Mouse (Mus musculus) hindbrain, embryonic 12.5 days (tissue): ENCODE results near the gene 1700037H04Rik. TPM values are rescaled to one million over a fixed set of nuclear protein-coding genes. Genes with fewer than 3 reads are reported as not detected.
A peak's percentile ranks its signal among the peaks of the same experiment; 100 is the strongest.

Experiments
- ATAC-seq: fragments of 200-750 bp; cut with Nextera tagmentation; 2 replicates; pipeline ENCODE4 v1.8.0; 2017; ENCODE audit warnings: moderate TSS enrichment; ENCODE audit not compliant: low FRiP score
- H3K27ac ChIP-seq: fragments of 300-500 bp; sonication (generic); 2 replicates; pipeline ENCODE4 v1.5.1; 2016; ENCODE audit warnings: mild to moderate bottlenecking
- H3K27me3 ChIP-seq: fragments of 300-500 bp; sonication (generic); 2 replicates; pipeline ENCODE4 v1.6.1; 2016; ENCODE audit warnings: mild to moderate bottlenecking
- H3K36me3 ChIP-seq: fragments of 300-500 bp; sonication (generic); 2 replicates; pipeline ENCODE4 v1.6.1; 2016; ENCODE audit warnings: mild to moderate bottlenecking
- H3K4me1 ChIP-seq: fragments of 300-500 bp; sonication (generic); 2 replicates; pipeline ENCODE4 v1.6.1; 2016
- H3K4me2 ChIP-seq: fragments of 300-500 bp; sonication (generic); replicated peaks from 2 replicates; pipeline ENCODE4 v1.6.1; 2016; ENCODE audit warnings: mild to moderate bottlenecking
- H3K4me3 ChIP-seq: fragments of 300-500 bp; sonication (generic); 2 replicates; pipeline ENCODE4 v1.5.1; 2016; ENCODE audit warnings: mild to moderate bottlenecking
- H3K9ac ChIP-seq: fragments of 300-500 bp; sonication (generic); 2 replicates; pipeline ENCODE4 v1.6.1; 2016; ENCODE audit warnings: mild to moderate bottlenecking, moderate library complexity
- H3K9me3 ChIP-seq: fragments of 300-500 bp; sonication (generic); replicated peaks from 2 replicates; pipeline ENCODE4 v1.6.1; 2016; ENCODE audit warnings: mild to moderate bottlenecking
- WGBS: fragments of 180-500 bp; shearing (Covaris S2); methylation state at CpG from one replicate; pipeline ENCODE4 v1.1.7; 2016; 5-methylcytosine and 5-hydroxymethylcytosine counted together
- polyA plus RNA-seq: library from polyadenylated mRNA; unstranded; fragments of >200 nt; fragmentation: Nextera tagmentation; extraction: Ambion mirVana; gene quantifications from 2 replicates; pipeline ENCODE4 v1.2.1, GENCODE M21; 2016

The 1700037H04Rik gene
- polyA plus RNA-seq, 1 experiment from 2014 or later = 89.7 TPM

DNA sequence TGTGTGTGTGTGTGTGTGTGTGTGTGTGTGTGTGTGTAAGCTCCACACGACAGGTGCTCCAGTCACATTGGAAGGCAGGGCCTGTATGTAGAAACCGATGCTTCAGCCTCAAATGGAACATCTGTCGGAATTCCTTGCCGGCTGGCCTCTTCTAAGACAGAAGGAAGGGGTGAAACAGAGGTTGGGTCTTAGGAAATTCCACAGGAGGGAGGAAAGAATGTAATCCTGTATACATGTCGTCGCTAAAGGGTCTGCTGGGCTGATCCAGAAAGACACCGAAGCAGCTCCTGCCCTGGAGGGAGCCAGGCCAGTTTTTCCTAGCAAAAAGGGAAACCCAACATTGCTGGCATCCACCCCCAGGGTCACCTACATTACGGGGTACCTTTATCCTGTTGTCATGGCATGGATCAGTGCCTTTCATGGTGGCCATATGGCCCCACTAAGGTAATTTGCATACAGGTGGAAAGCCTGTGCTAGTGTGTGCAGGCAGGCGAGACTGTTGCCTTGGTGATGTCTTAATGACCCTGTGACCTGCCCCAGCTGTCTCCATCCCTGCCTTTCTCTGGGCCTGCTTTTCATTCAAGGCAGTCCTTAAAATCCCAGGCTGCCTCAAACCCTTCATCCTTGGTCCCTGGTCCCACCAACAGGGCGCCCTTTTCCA is 30.6 kb upstream of the 1700037H04Rik start:
- peaks cover 46% of the 10 kb centered on the region for H3K4me1 ChIP-seq
- no peaks in the 10 kb centered on the region for H3K9me3 ChIP-seq
- WGBS = 16% methylated on average over 10 of the region's 10 CpGs
- peak overlapping the region; percentile 87 for H3K27ac ChIP-seq
- peak; percentile 71 for ATAC-seq
- peaks cover 3% of the 10 kb centered on the region; the same call in 1 of the 2 replicates for H3K27me3 ChIP-seq
- H3K36me3 ChIP-seq = peaks cover 35% of the 10 kb centered on the region
- H3K4me2 ChIP-seq = peak overlapping the region; percentile 29; the same call in 1 of the 2 replicates
- H3K4me3 ChIP-seq = 0 out of 2 replicates have a peak overlapping the region, but pooled peaks have one; percentile 3
- H3K9ac ChIP-seq = no peak overlapping the region

DNA sequence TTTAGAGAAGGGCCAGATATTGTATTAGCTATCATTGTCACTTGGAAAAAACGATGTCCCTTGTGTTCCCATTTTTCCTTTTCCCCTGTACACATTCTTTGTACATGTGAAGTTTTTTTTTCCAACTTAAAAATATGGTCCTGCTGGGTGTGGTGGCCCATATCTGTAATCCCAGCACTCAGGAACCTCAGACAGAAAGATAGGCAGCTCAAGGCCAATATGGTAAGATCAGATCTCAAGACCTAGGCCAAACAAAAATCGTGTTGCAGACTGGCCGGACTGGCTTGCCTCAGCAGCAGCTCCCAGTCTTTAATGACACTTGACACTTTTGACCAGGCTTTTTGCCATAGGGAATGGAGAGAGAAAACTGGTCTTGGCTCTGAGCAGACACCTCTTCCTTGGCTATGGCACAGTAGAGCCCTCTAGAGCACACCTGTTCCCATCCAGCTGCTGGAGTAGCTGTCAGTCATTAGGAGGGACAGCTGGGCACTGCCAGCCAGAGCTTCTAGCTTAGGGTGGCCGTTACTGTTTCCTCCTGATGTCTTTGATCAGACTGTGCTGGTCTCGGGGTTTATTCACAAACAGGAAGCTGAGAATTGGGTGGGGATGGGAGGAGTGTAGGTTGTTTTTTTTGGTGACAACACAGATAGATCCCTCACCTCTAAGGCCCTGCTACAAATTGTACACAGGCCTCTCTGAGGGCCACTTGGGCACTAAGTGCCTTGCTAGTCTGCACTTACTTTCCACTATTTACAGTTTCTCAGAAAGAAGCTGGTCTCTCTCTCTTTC is 29.8 kb upstream of the 1700037H04Rik start:
- H3K27ac ChIP-seq = peak overlapping the region; percentile 87
- H3K4me1 ChIP-seq = peaks cover 46% of the 10 kb centered on the region
- peak overlapping the region; percentile 29 for H3K4me2 ChIP-seq
- no peak overlapping the region for H3K4me3 ChIP-seq
- ATAC-seq = no peak
- no peaks in the 10 kb centered on the region for H3K9me3 ChIP-seq
- H3K27me3 ChIP-seq = peaks cover 3% of the 10 kb centered on the region; the same call in 1 of the 2 replicates
- WGBS = 44% methylated on average over 5 of the region's 5 CpGs
- peaks cover 27% of the 10 kb centered on the region for H3K36me3 ChIP-seq
- H3K9ac ChIP-seq = peak overlapping the region; percentile 23; the same call in 1 of the 2 replicates

DNA sequence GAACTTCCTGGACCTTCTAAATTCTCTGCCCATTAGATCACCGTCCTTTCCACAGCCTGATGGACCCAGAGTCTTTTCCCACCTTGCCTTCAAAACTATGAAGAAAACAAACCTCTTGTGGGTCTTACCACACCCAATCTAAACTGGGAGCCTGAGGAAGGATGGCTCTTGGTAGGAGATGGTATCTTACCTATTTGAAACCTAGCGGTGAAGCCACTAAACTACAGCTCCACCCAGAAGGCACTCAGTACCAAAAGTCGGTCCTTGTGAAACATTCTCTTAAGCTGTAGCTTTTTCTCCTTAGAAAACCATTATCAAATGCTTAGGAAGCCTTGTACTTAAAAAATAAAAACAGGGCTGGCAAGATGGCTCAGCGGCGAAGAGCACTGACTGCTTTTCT is 28.4 kb upstream of the 1700037H04Rik start:
- WGBS = 94% methylated on average over 5 of the region's 5 CpGs
- no peaks in the 10 kb centered on the region for H3K9me3 ChIP-seq
- H3K4me3 ChIP-seq = peak overlapping the region; percentile 67; the same call in 1 of the 2 replicates
- ATAC-seq = no peak
- H3K27me3 ChIP-seq = peaks cover 3% of the 10 kb centered on the region; the same call in 1 of the 2 replicates
- H3K9ac ChIP-seq = peak overlapping the region; percentile 83; the same call in 1 of the 2 replicates
- peaks cover 46% of the 10 kb centered on the region for H3K4me1 ChIP-seq
- peaks cover 13% of the 10 kb centered on the region for H3K36me3 ChIP-seq
- H3K4me2 ChIP-seq = peak overlapping the region; percentile 70
- H3K27ac ChIP-seq = no peak overlapping the region

DNA sequence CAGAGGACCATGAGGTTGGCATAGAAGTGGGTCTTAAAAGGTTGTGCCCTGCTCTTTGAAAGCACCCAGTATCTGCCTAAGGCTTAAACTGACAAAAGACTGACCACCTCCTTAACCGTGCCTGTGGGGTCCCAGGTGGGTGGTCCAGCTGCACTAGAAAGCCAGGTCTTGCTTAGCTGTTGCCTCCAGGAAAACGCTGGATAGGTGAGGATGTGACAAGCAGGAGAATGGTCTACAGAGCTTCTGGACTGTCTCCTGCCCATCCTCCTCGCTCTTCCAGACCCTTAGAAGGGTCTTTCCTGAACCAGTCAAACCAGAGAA is 27.7 kb upstream of the 1700037H04Rik start:
- peak overlapping the region; percentile 83 for H3K9ac ChIP-seq
- peaks cover 46% of the 10 kb centered on the region for H3K4me1 ChIP-seq
- peak overlapping the region; percentile 70 for H3K4me2 ChIP-seq
- ATAC-seq = no peak
- H3K4me3 ChIP-seq = peak overlapping the region; percentile 67
- peaks cover 3% of the 10 kb centered on the region; the same call in 1 of the 2 replicates for H3K27me3 ChIP-seq
- H3K9me3 ChIP-seq = no peaks in the 10 kb centered on the region
- 25% methylated on average over 3 of the region's 3 CpGs for WGBS
- peak overlapping the region; percentile 76 for H3K27ac ChIP-seq
- peaks cover 6% of the 10 kb centered on the region; the same call in 1 of the 2 replicates for H3K36me3 ChIP-seq

DNA sequence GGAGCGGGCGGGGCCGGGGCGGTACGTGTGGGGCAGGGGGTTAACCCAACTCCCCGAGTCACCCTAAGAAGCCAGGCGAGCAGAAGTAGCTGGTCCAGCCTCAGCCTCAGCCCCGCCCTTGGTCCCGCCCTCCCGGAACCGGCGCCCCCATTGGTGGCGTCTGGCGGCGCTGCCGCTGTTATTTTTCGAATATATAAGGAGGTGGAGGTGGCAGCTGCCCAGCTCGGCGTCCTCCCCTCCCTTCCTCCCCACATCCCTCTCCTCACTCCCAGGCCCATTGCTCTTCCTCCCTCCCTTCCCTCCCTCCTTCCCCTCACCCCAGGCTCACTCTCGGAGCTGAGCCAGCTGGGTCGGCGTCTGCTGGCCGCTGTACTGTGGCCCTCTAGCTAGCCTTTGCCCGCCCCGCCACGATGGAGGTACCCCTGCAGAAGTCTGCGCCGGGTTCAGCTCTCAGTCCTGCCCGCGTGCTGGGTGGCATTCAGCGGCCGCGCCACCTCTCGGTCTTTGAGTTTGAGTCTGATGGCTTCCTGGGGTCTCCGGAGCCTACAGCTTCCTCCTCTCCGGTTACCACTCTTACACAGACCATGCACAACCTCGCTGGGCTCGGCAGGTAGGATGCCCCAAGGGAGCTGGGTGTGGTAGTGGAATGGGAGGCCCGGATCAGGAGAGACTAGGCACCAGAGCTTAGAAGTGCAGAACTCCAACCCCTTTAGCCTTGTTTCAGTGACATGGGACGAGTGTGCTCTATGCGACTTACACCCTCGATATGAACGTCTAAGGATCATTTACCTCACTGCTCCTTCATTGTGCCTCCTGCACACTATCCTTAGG is 27.1 kb upstream of the 1700037H04Rik start, which contains the start of the genes Cdc25b and Spef1:
TSS of gene Cdc25b (plus strand) at position 179 of the 831 bp plus-strand sequence.
TSS of gene Spef1 (minus strand) at position 512 of the 831 bp plus-strand sequence.
- peak within 1 kb of the TSS; percentile 76 for H3K27ac ChIP-seq
- peak within 1 kb of the TSS; percentile 67 for H3K4me3 ChIP-seq
- H3K4me2 ChIP-seq = peak within 1 kb of the TSS; percentile 70
- WGBS = under 1% methylated on average over 42 of the region's 43 CpGs
- H3K4me1 ChIP-seq = peaks cover 46% of the 10 kb centered on the region
- no peaks in the 10 kb centered on the region for H3K9me3 ChIP-seq
- peaks cover 3% of the 10 kb centered on the region; the same call in 1 of the 2 replicates for H3K36me3 ChIP-seq
- peak; percentile 84 for ATAC-seq
- H3K9ac ChIP-seq = peak within 1 kb of the TSS; percentile 83
- H3K27me3 ChIP-seq = peaks cover 3% of the 10 kb centered on the region; the same call in 1 of the 2 replicates

DNA sequence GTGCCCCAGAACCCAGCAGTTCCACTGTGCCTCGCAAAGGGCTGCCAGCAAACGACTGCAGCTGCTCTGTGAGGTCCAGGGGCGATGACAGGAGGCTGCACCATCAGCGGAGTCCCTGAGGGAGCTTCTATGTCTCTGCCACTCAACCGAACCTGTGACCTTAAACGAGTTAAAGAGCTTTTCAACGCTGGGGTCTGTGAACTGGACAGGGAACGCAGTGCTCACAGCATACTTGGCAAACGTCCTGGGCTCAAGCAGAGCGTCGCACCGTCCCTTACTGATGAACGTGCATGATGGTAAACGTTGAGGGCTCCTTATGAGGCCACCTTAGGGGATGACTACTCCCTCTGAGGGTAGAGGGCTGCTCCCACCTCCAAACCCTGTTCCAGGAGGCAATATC is 26.5 kb upstream of the 1700037H04Rik start:
- peak overlapping the region; percentile 76 for H3K27ac ChIP-seq
- ATAC-seq = no peak; the same call in 1 of the 2 replicates
- peak overlapping the region; percentile 83 for H3K9ac ChIP-seq

DNA sequence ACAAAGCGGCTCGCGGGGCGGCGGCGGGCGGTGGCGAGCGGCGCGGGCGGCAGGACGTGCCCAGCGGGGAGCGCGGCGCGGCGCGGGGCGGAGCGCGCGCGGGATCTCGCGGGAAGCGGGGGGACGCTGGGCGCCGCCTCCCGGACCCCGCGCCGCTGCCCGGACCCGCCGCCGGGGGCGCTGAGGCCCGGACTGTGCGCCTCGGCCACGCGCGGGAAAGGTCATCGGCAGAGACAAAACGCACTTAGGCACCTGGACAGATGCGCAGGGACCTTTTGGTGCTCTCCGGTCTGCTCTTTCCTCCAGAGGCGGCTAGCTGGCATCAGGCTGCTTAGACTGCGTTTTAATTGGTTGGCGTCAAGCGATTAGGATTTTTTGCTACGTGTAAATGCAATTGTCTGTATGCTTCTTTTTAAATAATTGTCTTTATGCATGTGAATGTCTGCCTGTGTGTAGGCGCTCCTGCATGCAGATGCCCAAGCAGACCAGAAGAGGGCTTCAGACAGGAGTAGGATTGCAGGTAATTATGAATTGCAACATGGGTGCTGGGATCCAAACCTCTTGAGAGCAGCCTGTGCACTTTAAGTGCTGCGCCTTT is 20.2 kb upstream of the 1700037H04Rik start, which contains the start of gene Cenpb:
TSS of gene Cenpb (minus strand) at position 78 of the 598 bp plus-strand sequence.
- H3K4me3 ChIP-seq = peak within 1 kb of the TSS; percentile 80
- H3K36me3 ChIP-seq = peaks cover 10% of the 10 kb centered on the region
- H3K27me3 ChIP-seq = no peaks in the 10 kb centered on the region
- peak within 1 kb of the TSS; percentile 88 for H3K9ac ChIP-seq
- no peaks in the 10 kb centered on the region for H3K9me3 ChIP-seq
- ATAC-seq = peak; percentile 76
- peak within 1 kb of the TSS; percentile 93 for H3K27ac ChIP-seq
- WGBS = 2% methylated on average over 50 of the region's 57 CpGs
- peak within 1 kb of the TSS; percentile 97 for H3K4me2 ChIP-seq
- H3K4me1 ChIP-seq = peaks cover 39% of the 10 kb centered on the region

More for the DNA sequence above, 26.5 kb upstream of the 1700037H04Rik start:
- H3K27me3 ChIP-seq = peaks cover 3% of the 10 kb centered on the region; the same call in 1 of the 2 replicates
- peaks cover 41% of the 10 kb centered on the region for H3K4me1 ChIP-seq
- peak overlapping the region; percentile 70 for H3K4me2 ChIP-seq
- no peaks in the 10 kb centered on the region for H3K9me3 ChIP-seq
- no peaks in the 10 kb centered on the region for H3K36me3 ChIP-seq
- under 1% methylated on average over 14 of the region's 14 CpGs for WGBS
- H3K4me3 ChIP-seq = peak overlapping the region; percentile 67

DNA sequence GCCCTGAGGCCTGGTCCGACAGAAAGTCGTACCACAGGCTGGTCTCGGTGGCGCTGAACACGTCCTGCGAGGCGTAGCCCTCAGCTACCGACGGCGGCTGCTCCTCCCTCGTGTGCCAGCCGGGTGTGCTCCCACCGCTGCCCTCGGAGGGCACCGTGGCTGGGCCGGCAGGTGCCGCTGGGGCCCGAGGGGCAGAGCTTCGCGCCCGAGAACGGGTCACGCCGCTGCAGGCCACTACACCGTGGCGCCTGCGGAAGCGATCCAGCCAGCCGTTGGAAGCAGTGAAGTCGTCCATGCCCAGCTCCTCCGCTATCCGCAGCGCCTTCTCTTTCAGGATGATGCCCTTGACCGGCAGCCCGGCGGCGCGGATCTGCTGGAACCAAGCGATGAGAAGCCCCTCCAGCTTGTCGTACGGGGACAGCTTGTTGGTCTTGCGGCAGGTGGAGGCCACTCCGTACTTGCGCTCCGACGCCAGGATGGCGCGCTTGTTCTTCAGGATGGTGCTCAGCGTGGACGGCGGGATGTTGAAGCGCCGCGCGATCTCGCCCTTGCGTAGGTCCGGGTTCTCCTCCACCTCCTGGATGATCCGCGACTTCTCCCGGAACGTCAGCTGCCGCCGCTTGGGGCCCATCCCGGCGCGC is 19.5 kb upstream of the 1700037H04Rik start:
- Histone ChIP-seq H3K4me2 (peak overlapping the region; percentile 97), H3K27me3 (no peaks in the 10 kb centered on the region), H3K27ac (peak overlapping the region; percentile 93), H3K9ac (peak overlapping the region; percentile 88), H3K36me3 (peaks cover 10% of the 10 kb centered on the region), H3K9me3 (no peaks in the 10 kb centered on the region), H3K4me1 (peaks cover 46% of the 10 kb centered on the region), H3K4me3 (peak overlapping the region; percentile 80)
- under 1% methylated on average over 66 of the region's 67 CpGs for WGBS
- ATAC-seq = peak; percentile 67

DNA sequence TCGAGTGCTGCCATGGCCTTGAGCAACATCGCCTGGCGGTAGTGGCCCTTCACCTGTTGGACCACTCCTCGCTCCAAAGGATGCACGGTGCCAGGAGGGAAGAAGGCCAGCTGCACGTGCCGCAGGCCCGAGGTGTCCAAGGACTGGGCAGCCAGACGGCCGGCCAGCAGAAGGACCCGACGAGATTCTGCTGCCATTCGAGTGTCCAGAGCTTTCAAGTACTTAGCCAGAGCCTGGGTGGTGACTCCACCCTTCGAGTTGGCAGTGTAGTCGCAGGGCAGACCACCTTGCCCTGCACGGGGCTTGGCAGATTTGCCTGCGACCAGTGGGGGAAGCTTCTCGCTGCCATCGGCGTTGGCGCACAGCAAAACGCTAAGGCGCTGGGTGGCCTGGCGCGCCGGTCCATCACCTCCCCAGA is 19.0 kb upstream of the 1700037H04Rik start:
- peaks cover 51% of the 10 kb centered on the region for H3K4me1 ChIP-seq
- peak overlapping the region; percentile 93 for H3K27ac ChIP-seq
- 0 out of 2 replicates have a peak, but pooled peaks cover 1% of the 10 kb centered on the region for H3K27me3 ChIP-seq
- peak; percentile 1; the same call in 1 of the 2 replicates for ATAC-seq
- peak overlapping the region; percentile 80 for H3K4me3 ChIP-seq
- H3K36me3 ChIP-seq = peaks cover 10% of the 10 kb centered on the region
- no peaks in the 10 kb centered on the region for H3K9me3 ChIP-seq
- 24% methylated on average over 25 of the region's 26 CpGs for WGBS
- H3K9ac ChIP-seq = peak overlapping the region; percentile 88
- peak overlapping the region; percentile 97 for H3K4me2 ChIP-seq

DNA sequence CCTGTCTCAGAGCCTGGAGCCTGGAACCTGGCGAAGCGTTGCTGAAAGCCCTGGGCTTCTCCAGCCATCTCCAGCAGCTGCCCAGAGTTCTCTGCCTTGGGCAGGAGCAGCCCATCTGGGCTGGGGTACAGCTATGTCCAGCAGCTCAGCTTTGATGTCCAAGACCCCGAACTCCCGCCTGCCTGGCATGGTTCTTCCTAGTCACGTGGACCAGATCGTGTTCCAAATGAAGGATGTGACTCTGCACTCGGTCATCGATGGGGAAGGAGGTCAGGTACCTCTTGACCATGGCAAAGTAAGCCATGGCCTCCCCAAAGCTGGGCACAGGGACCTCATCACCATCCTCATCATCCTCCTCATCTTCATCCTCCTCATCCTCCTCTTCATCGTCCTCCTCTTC is 18.1 kb upstream of the 1700037H04Rik start:
- Histone ChIP-seq H3K36me3 (peaks cover 10% of the 10 kb centered on the region), H3K4me2 (peak overlapping the region; percentile 97), H3K4me1 (peaks cover 56% of the 10 kb centered on the region), H3K9me3 (no peaks in the 10 kb centered on the region), H3K4me3 (peak overlapping the region; percentile 80), H3K27me3 (peaks cover 10% of the 10 kb centered on the region), H3K27ac (0 out of 2 replicates have a peak overlapping the region, but pooled peaks have one; percentile 4), H3K9ac (peak overlapping the region; percentile 88)
- 78% methylated on average over 9 of the region's 9 CpGs for WGBS
- no peak for ATAC-seq
